Mouse (Mus musculus) ES-E14 (cell line): Measurements from ENCODE around the gene Wfikkn1. TPM values are rescaled to one million over a fixed set of nuclear protein-coding genes. Genes with fewer than 3 reads are reported as not detected.
A peak's percentile ranks its signal among the peaks of the same experiment; 100 is the strongest.

Experiments
- DNase-seq: peaks from one replicate; pipeline ENCODE4 v3.0.0-alpha.2; 2013; ENCODE audit warnings: low read depth, low spot score
- H3K27ac ChIP-seq: 2 replicates; pipeline ENCODE4 v1.5.1; 2012; ENCODE audit warnings: low read depth, mild to moderate bottlenecking, low read length, moderate library complexity, mixed read lengths; ENCODE audit not compliant: poor library complexity, insufficient read depth, severe bottlenecking
- H3K36me3 ChIP-seq: 2 replicates; pipeline ENCODE4 v1.6.1; 2012; ENCODE audit warnings: mild to moderate bottlenecking, low read length, moderate library complexity, mixed read lengths; ENCODE audit not compliant: control insufficient read depth, poor library complexity, insufficient read depth, severe bottlenecking
- H3K4me1 ChIP-seq, 2 experiments: fragments of 150-350 bp in 1 of 2; sonication (generic) in 1 of 2; 2 replicates each; pipeline ENCODE4 v1.6.1; 2012; ENCODE audit warnings: low read length in 2 of 2, mild to moderate bottlenecking in 1 of 2, mixed read lengths in 1 of 2; ENCODE audit not compliant: control insufficient read depth in 2 of 2, insufficient read depth in 2 of 2, poor library complexity in 1 of 2
- H3K4me3 ChIP-seq, 2 experiments: fragments of 150-350 bp in 1 of 2; sonication (generic) in 1 of 2; 2 replicates each; pipeline ENCODE4 v1.5.1; 2012; ENCODE audit warnings: low read length in 2 of 2, low read depth in 1 of 2, mild to moderate bottlenecking in 1 of 2, mixed read lengths in 1 of 2; ENCODE audit not compliant: insufficient read depth in 1 of 2, poor library complexity in 1 of 2, severe bottlenecking in 1 of 2
- H3K9ac ChIP-seq: 2 replicates; pipeline ENCODE4 v1.6.1; 2012; ENCODE audit warnings: low read depth, mild to moderate bottlenecking, low read length, mixed read lengths; ENCODE audit not compliant: poor library complexity, insufficient read depth, severe bottlenecking
- H3K9me3 ChIP-seq: fragments of 150-350 bp; sonication (generic); 2 replicates; pipeline ENCODE4 v1.6.1; 2012; ENCODE audit warnings: low read depth, mild to moderate bottlenecking, low read length; ENCODE audit not compliant: control insufficient read depth, insufficient read depth
- CHD2 ChIP-seq: IDR thresholded peaks from 2 replicates; pipeline ENCODE4 v1.6.1; 2014; ENCODE audit warnings: mild to moderate bottlenecking, low read depth, low read length, inconsistent platforms
- HCFC1 ChIP-seq: IDR thresholded peaks from 2 replicates; pipeline ENCODE4 v1.6.1; 2012; ENCODE audit warnings: low read length, inconsistent platforms, borderline replicate concordance; ENCODE audit not compliant: insufficient read depth
- MAFK ChIP-seq: IDR thresholded peaks from 2 replicates; pipeline ENCODE4 v1.6.1; 2014; ENCODE audit warnings: mild to moderate bottlenecking, low read depth, low read length, inconsistent platforms; ENCODE audit not compliant: insufficient read depth
- ZC3H11A ChIP-seq: IDR thresholded peaks from 2 replicates; pipeline ENCODE4 v1.6.1; 2012; ENCODE audit warnings: low read depth, mild to moderate bottlenecking, inconsistent platforms, low read length, borderline replicate concordance
- ZNF384 ChIP-seq: IDR thresholded peaks from 2 replicates; pipeline ENCODE4 v1.6.1; 2012; ENCODE audit warnings: low read depth, low read length, inconsistent platforms
- in situ Hi-C, 2 experiments: fragments of 600-800 bp; cut with MboI; formaldehyde crosslinking; loops; one replicate each; pipeline ENCODE4 v1.15.1; 2025; ENCODE audit warnings: low sequenced_read_pairs in 2 of 2, inconsistent platforms in 1 of 2; ENCODE audit not compliant: unreplicated experiment in 2 of 2
- total RNA-seq: library from RNA; depleted of rRNA; stranded (reverse); fragments of 300-350 nt; gene quantifications from 2 replicates; pipeline ENCODE4 v1.2.3, GENCODE M21; 2012

The Wfikkn1 gene
- total RNA-seq, 1 experiment = 3.3 TPM

- Histone ChIP-seq H3K4me3 (no peak overlapping the region), H3K9me3 (no peaks in the 10 kb centered on the region), H3K36me3 (peaks cover 1% of the 10 kb centered on the region; the same call in 1 of the 2 replicates), H3K9ac (no peak overlapping the region), H3K27ac (no peak overlapping the region), H3K4me1 (peaks cover 2 to 3% of the 10 kb centered on the region in 2 experiments; a peak in 2 of 4 replicates)
- DNase-seq = no peak
- in situ Hi-C loops = no loop called here
- TF ChIP-seq ZNF384 = no peak
- TF ChIP-seq MAFK = no peak
- no peak for TF ChIP-seq HCFC1
- no peak for TF ChIP-seq CHD2
- TF ChIP-seq ZC3H11A = no peak
Observed at GRCm38 (mm10) chr17:25913877-25914275, 33.2 kb upstream of the Wfikkn1 start.

- Histone ChIP-seq H3K4me1 (peaks cover 2 to 3% of the 10 kb centered on the region in 2 experiments; a peak in 1 of 4 replicates), H3K9ac (no peak overlapping the region), H3K36me3 (peaks cover 1% of the 10 kb centered on the region; the same call in 1 of the 2 replicates), H3K27ac (no peak overlapping the region), H3K4me3 (no peak overlapping the region), H3K9me3 (no peaks in the 10 kb centered on the region)
- no peak for DNase-seq
- TF ChIP-seq HCFC1 (no peak), MAFK (no peak), CHD2 (no peak), ZNF384 (no peak), ZC3H11A (no peak)
- in situ Hi-C loops = no loop called here
Observed at GRCm38 (mm10) chr17:25913186-25913876, 32.7 kb upstream of the Wfikkn1 start.

- Histone ChIP-seq H3K27ac (no peak overlapping the region), H3K9ac (no peak overlapping the region), H3K36me3 (peaks cover 1% of the 10 kb centered on the region; the same call in 1 of the 2 replicates), H3K4me3 (no peak overlapping the region), H3K4me1 (peaks cover 0 to 2% of the 10 kb centered on the region in 2 experiments; a peak in 1 of 4 replicates), H3K9me3 (no peaks in the 10 kb centered on the region)
- DNase-seq = no peak
- TF ChIP-seq MAFK = no peak
- TF ChIP-seq ZNF384 = no peak
- no peak for TF ChIP-seq HCFC1
- no peak for TF ChIP-seq ZC3H11A
- no peak for TF ChIP-seq CHD2
- in situ Hi-C loops = no loop called here
Observed at GRCm38 (mm10) chr17:25911816-25912215, 31.2 kb upstream of the Wfikkn1 start.

- no peak for DNase-seq
- in situ Hi-C loops = no loop called here
- H3K9me3 ChIP-seq = no peaks in the 10 kb centered on the region
- H3K36me3 ChIP-seq = no peaks in the 10 kb centered on the region; the same call in 1 of the 2 replicates
- no peak overlapping the region for H3K27ac ChIP-seq
- H3K4me3 ChIP-seq = no peak overlapping the region
- no peak for TF ChIP-seq ZC3H11A
- no peak for TF ChIP-seq CHD2
- no peak for TF ChIP-seq HCFC1
- TF ChIP-seq ZNF384 = no peak
- no peak for TF ChIP-seq MAFK
- H3K9ac ChIP-seq = no peak overlapping the region
- H3K4me1 ChIP-seq = peaks cover 0 to 2% of the 10 kb centered on the region in 2 experiments; a peak in 1 of 4 replicates
Observed at GRCm38 (mm10) chr17:25907640-25908039, 27.0 kb upstream of the Wfikkn1 start.

- Histone ChIP-seq H3K36me3 (peaks cover 2% of the 10 kb centered on the region; the same call in 1 of the 2 replicates), H3K4me1 (no peaks in the 10 kb centered on the region; a peak in 1 of 4 replicates), H3K9ac (no peak overlapping the region), H3K4me3 (no peak overlapping the region), H3K9me3 (no peaks in the 10 kb centered on the region), H3K27ac (no peak overlapping the region)
- in situ Hi-C loops = no loop called here
- no peak for DNase-seq
- TF ChIP-seq HCFC1 (no peak), MAFK (0 out of 2 replicates have a peak, but pooled peaks have one; percentile 1), CHD2 (no peak), ZC3H11A (no peak), ZNF384 (no peak)
Observed at GRCm38 (mm10) chr17:25903061-25903460, 22.4 kb upstream of the Wfikkn1 start.
